Mouse (Mus musculus) c-Kit-positive CD71-positive TER-119-positive erythroid progenitor cells, embryonic 14.5 days (primary cell): ENCODE results near the gene Abhd2.

Source experiments
- DNase-seq: peaks from one replicate; pipeline ENCODE4 v3.0.0-alpha.2; 2013; ENCODE audit warnings: low spot score

Abhd2 gene

DNA sequence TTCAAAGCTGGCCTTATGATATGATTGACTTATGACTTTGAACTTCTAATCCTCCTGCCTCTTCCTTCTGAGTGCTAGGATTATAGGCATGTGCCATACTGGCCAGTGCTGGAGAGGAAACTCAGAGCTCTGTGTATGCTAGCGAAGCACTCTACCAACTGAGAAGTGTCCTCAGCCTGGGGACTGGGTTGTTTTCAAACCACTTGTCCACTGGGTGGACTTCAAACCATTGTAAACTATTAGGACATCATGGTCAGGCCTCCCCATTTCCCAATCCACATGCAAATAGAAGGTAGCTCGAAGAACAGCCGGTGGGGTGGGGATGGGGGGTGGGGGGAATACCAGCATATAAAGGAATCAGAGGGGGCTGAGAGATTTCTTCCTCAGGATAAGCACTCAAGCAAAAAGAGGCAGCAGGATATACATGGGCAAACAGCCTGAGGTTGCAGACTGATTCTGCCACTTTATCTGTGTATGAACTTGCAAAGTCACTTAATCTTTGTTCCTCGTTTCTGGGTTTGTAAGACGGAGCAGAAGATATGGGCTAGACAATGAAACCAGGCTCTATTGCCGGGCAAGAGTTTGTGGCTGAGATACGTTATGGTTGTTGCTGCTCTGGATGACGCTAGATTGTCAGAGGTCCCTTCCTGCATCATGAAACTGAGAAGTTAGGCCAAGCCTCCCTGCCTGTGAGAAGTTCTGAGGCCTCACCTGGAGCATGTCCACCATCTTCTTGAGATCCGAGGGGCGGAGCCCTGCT is 103.7 kb downstream of the Abhd2 start:
- no peak for DNase-seq

DNA sequence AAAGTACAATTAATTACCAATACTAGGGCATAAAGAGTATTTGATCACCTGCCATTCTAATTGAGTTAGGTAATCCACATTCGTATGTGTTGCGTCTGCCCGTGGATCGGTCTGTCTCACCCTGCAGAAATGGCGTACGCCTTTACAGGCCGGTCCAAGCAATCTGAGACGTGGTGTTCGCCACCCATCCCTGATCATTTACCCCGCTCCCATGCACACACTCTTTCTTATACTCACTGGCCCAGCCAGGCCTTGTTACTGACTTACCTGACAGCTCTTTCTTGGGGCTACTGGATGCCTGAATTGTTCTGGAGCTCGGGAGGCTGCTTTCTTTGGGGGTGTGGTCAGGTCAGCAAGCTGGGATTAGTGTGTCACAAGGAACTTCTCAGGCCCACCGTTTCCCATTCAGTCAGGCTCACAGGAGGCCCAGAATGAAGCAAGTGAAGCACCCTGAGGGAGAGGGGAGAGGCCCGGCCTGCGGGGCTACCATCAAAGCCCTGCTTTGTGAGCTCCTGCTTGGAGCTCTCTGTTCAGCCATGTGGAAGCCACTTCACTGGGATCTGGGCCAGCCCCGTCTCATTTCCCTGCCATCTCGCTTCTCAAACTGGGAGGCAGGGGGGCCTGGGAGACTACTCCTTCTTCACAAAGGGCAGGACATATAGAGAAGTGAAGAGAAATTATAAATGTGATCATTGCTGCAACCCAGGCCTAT is 113.6 kb downstream of the Abhd2 start, which contains the start of gene Rlbp1:
Gene Rlbp1 (minus strand): TSS at position 627 of the 712 bp plus-strand sequence.
- DNase-seq = no peak

DNA sequence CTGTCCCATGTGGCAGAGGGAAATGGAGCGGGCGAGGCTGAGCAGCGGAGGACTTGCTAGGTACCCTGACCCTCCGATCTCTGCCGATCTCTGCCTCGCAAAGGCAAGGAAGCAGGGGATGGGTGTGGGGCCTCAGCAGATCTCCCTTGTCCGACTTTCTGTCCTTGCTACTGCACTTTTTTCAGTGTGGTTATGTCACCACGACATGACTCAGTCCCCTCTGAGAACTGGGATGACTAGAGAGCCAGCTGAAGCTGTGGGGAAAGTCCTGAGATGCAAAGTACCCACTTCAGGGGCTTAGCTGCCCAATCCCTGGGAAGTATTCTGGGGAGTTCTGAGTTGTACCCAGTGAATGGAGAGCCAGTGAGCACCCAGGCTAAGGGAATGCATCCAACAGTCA is 114.1 kb downstream of the Abhd2 start:
- no peak for DNase-seq

DNA sequence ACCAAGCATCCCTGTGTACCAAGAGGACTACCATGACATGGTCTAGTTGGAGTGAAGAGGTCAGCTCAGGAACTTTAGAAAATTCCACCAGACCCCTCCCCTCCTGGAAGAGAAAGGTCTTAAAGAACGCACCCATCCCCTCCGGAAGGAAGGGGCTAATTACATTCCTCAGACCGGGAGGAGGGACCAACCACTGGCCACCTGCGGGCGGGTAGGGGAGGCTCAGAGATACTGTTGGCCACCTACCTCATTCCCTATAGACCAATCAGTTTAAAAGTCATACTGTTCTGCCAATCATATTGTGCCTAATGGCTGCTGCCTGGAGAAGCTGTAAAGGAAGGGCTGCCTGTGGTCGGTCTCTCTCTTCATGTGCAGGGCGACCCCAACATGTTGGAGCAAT is 115.0 kb downstream of the Abhd2 start:
- no peak for DNase-seq

DNA sequence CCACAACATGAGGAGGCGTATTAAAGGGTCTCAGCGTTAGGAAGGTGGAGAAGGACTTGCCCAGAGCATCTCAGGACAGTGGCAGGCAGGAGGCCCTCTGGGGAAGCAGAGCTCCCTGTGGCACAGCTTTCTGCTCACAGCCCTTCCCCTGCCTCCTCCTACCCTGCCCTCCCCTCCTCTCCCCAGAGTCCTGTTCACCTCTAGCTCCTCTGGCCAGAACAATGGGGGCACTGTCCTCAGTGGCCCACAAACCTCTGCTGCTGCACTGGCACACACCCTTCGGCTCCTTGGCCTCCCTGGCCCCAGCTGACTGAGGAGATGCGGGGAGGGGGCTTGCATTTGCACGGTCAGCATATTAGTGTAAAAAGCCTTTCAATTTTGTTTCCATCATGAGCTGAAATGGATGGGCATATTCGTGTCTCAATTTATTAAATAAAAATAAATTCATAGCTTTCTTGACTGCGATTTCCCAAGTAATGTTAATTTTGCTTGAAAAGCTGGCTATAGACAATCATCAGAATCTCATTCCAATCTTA is 115.7 kb downstream of the Abhd2 start:
- no peak for DNase-seq

DNA sequence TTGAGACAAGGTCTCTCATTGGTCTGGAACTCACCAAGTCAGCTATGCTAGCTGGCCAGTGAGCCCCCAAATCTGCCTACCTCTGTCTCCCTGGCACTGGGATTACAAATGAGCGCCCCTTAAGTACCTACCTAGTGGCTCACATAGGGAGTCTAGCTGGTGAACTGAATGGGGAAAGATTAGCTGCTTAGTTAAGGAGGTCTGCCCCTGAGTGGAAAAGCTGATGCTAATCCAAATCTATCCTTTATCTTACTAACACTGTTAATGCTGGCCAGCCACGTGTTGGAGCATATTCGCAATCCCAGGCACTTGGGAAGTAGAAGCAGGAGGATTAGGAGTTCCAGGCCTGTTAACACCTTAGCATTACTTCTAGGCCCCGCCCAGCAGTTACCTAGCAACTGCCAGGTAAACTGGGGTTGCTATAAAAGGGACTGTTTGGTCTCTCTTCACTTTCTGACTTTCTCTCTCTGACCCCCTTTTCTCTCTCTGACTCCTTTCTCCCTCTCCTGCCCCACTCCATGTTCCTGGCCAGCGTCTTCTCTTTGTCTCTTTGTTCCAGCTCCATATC is 117.2 kb downstream of the Abhd2 start:
- DNase-seq = no peak

DNA sequence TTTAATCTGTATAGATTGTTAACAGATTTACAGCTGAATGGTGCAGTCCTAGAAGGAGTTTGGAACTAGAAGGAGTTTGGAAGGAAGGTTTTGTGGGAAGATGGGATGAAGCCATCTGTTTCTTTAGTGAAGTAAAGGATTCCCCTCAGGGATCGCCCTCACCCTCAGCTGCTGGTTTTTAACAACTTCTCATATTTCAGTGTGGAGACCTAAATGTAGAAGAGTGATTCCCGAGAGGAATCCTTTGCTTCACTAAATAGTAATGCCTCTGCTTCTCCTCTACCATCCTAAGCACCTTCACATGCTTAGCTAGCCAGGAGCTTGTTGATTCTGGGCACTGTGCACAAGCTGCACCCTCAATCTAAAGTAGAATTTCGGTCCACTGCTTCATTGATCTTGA is 118.5 kb downstream of the Abhd2 start:
- DNase-seq = no peak

DNA sequence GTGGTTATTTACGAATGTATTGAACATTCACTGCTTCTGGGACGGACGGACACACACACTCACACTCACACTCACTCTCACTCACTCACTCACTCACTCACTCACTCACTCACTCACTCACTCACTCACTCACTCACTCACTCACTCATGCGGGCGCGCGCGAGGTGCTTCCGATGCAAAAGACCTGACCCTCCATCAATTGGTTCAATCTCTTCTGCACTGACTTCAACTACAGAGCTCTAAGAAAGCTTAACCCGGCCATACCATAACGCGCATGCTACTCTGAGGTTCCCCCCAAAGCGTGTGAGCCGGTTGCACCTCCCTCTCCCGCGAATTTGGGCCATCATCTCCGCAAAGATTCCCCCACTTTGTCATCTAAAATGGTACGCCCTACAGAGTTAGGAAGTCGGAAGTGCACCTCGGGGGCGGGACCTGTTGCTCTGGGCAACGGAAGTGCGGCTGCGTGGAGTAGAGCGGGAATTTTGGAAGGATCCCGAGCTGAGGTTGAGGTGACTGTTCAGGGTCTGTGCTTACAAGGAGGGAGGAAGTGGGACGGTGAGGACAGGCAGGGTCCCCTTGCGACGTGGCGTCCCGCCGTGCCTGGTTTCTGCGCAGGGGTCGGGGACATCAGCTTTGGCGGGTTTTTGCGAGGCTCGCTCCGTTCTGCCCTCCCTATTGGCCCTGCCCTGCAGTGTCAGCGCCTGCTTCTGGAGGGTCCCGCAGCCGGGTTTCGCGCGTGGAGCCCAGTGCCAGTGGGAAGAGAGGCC is 119.1 kb downstream of the Abhd2 start, which contains the start of gene Fanci:
Gene Fanci (plus strand): TSS at position 47 of the 767 bp plus-strand sequence.
- DNase-seq = peak; percentile 96

DNA sequence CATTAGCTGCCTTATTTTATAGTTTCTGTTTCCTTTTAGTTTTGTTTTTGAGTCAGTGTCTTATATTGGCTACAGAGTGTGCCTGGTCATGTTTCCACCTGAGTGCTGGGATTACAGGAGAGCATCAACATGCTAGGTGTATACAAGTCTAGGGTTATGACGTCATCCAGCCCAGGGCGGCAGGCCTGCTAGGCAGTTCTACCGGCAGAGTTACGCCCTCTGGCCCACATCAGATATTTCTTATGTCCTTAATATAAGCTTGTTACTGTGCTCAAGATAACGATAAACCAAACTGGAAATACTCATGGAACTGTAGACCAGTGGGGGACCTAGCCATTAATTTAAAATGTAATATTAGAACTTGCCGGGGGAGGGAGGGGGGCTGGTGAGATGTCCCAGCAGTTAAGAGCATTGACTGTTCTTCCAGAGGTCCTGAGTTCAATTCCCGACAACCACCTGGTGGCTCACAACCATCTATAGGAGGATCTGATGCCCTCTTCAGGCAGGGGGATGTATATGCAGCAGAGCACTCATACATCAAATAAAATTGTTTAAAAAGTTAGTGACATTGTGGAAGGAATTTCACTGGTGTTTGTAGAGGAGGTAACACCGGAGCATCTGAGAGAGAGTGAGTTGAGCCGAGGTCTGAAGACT is 120.0 kb downstream of the Abhd2 start:
- peak; percentile 74 for DNase-seq

DNA sequence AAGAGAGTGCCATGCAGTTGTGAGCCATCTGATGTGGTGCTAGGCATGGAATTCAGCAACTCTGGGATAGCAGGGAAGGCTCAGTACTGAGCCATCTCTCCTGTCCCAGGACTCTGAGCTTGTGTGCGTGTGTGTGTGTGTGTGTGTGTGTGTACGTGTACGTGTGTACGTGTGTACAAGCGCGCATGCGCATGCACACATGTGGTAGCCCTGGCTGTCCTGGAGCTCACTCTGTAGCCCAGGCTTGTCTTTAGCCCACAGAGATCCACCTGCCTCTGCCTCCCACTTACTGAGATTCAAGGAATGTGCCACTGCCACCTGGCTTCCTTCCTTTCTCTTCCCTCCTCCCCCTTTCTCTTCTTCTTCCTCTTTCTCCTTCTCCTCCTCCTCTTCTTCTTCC is 120.9 kb downstream of the Abhd2 start:
- DNase-seq = no peak

DNA sequence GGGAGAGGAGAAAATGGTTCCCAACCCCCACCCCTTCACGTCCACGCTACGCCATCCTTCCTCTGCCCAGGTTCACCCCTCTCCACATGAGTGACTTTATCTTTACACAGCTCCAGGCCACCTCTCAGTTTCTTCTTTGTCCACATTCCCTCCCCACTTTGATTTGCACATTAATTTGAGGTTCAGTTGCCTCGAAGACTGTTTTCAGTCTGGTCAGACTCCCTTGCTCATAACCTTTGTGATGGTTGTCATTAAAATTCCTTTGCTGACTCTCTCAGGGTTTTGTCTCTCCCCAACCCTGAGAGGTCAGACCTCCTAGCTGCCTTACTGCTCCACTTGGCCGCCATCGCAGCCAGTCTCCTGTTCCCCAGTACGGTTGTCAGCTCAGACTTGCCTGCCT is 121.7 kb downstream of the Abhd2 start:
- DNase-seq = no peak

DNA sequence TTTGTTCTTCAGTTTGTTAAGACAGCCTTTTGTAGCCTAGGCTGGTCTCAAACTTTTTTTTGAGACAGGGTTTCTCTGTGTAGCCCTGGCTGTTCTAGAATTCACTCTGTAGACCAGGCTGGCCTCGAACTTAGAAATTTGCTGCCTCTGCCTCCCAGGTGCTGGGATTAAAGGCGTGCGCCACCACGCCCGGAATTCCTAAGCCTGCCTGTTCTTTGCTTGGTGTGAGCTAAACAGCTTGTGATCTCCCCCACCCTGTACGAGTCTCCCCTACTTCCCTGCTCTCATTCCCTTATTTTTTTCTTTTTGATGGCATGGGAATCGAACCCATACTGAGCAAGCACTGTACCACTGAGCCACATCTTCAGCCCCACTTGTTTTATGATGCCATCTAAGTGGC is 122.2 kb downstream of the Abhd2 start:
- DNase-seq = no peak

DNA sequence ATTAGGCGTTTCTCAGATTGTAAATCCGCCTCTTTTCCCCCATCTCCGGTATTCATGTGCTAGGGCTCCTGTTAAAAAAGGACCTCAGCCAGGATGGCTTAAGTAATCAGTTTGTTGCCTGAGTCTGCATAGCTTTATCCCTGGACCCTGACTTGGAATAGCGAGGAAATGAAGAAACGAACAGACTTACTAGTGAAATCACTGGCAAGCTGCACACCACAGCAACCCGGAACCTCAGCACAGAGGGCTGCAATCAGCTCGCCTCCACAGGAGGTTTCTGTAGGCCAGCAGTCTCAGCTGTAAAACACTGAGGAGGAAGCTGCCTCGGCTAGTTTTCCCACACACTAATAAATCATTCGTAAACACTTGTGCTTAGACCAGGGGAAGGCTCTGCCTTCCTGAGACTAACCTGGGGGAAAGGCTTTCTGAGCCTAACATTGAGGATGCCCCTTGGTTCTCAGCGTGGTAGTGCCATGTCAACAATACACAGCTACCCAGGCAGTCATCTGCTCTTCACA is 124.5 kb downstream of the Abhd2 start:
- DNase-seq = no peak

DNA sequence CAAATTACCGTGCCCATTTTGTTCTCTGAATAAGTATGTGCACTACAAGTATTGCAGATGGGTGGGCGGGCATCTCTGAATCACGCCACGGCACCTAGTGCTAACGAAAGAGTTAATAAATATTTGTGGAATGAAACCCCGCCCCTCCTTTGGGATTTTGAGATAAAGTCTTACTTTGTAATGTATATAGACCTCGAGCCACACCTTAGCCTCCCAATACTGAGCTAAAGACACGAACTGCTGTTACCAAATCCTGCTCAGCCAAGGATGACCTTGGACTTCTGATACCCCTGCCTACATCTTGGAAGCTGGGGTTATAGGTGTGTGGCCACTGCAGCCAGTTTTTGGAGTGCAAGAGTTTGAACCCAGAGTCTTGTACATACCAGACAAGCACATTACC is 125.4 kb downstream of the Abhd2 start:
- DNase-seq = no peak

DNA sequence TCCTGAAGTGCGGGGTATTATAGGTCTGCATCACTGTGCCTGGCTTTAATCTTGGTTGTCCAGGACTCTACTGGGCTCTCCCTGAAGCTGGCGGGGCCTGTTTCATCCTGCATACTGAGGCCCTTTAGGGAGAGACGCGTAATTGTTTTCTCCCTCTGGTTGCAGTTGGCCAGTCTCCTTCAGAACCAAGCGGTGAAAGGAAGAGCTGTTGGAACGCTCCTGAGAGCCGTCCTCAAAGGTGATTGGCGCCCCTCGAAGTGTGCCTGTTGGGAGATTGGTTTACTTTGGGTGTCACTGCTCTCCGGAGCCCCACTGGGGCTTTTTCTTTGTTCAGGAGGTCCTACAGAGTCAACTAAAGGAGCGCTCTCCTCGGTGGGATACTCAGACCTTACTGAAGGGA is 126.0 kb downstream of the Abhd2 start:
- DNase-seq = no peak

DNA sequence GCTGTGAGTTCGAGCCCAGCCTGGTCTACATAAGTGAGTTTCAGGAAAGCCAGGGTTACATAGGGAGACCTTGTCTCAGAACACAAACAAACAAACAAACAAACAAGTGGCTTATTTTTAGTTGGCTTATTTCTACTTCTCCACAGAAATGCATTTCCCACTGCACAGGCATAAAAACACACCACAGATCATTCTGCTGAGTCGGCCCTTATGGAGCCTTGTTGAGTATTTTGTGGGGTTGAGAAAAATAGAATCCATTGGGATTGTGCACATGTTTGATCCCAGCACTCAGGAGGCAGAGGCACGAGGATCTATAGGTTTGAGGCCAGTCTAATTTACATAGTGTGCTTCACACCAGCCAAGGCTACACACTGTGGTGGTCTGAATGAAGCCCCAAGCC is 127.3 kb downstream of the Abhd2 start:
- no peak for DNase-seq

DNA sequence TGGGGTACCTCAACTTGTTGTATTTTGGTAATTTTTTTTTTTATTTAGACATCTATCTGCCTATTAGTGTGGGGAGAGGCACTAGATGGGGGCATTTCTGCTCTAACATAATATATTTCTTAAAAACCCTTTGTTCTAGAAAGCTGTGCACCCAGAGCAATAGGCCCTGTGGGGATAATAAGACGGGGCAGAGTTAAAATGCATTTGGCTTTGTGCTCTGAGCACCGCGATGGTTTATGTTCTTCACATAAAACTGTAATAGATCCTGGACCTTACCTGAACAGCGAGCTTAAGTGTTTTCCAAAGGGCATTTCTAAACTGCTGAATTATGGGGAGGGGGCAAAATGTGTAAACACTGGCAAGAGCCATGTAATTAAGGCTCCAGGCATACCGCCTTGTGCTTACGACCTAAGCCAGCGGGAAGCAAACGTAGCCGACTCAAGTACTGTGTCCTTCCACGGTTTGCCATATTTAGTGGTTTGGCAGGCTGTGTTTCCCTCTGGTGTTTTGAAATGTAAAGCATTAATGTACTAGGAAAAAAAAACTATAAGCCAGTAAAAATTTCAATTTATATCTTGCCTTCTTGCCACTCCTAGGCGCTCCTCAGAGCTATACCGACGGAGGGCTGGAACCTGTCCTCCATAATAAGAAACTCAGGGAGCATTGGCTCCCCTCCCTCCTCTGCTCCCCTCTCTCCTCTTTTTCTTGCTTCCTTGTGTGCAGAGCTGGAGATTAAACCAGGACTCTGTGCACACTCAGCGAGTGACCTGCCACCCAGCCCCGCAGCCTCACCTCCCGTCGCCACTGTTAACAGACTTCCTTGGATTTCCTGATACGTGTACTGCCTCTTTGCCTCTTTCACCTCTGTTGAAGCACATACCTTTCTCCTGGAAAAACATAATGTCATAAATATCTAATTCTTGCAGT is 141.7 kb downstream of the Abhd2 start:
- DNase-seq = no peak
